Mouse (Mus musculus) kidney, postnatal 36 days (tissue): ENCODE measurements at regions not wholly inside any gene's neighbourhood (a gene's known extent, or its start where the extent isn't known, plus 50 kb on each side); places are given as distances from the start of the nearest gene placed in this dataset.
"Not testable (repeated sequence)": the region's sequence is repeated elsewhere in the genome, so short reads cannot be mapped to it uniquely, and the experiment has no call there.

Source experiments
- DNase-seq, 2 experiments: peaks; one replicate each; pipeline ENCODE4 v3.0.0; 2021 to 2022; ENCODE audit warnings: mixed read lengths in 2 of 2

- DNase-seq, result peak; percentile 31 to 38
These were observed 287.4 kb downstream of the 4933412E24Rik start for GRCm38 (mm10) chr15:59728817-59729560.

- peak; percentile 17 to 34 for DNase-seq
These were observed 288.2 kb downstream of the 4933412E24Rik start for GRCm38 (mm10) chr15:59728131-59728601.

- no peak for DNase-seq
These were observed 290.5 kb downstream of the 4933412E24Rik start for GRCm38 (mm10) chr15:59725881-59726280.

- no peak for DNase-seq
These were observed 293.6 kb downstream of the 4933412E24Rik start for GRCm38 (mm10) chr15:59722661-59723413.

- no peak for DNase-seq
These were observed 295.0 kb downstream of the 4933412E24Rik start for GRCm38 (mm10) chr15:59721420-59721819.

- DNase-seq, result no peak
These were observed 295.4 kb downstream of the 4933412E24Rik start for GRCm38 (mm10) chr15:59721018-59721417.

- no peak for DNase-seq
These were observed 296.3 kb downstream of the 4933412E24Rik start for GRCm38 (mm10) chr15:59720149-59720548.

GRCm38 (mm10) chr15:59719383-59720128 lies 296.9 kb downstream of the 4933412E24Rik start:
- not testable (repeated sequence) for DNase-seq

GRCm38 (mm10) chr15:59716872-59717271 lies 299.5 kb downstream of the 4933412E24Rik start:
- no peak for DNase-seq

- DNase-seq, result no peak
These were observed 300.5 kb downstream of the 4933412E24Rik start for GRCm38 (mm10) chr15:59715951-59716350.

- DNase-seq, result peak; percentile 52 to 58
These were observed 302.3 kb downstream of the 4933412E24Rik start for GRCm38 (mm10) chr15:59713965-59714739.

GRCm38 (mm10) chr15:59712077-59712752 lies 304.2 kb downstream of the 4933412E24Rik start:
- no peak for DNase-seq

- DNase-seq, result no peak
These were observed 306.5 kb downstream of the 4933412E24Rik start for GRCm38 (mm10) chr15:59709925-59710324.

GRCm38 (mm10) chr15:59708402-59708801 lies 308.0 kb downstream of the 4933412E24Rik start:
- no peak for DNase-seq

- DNase-seq, result no peak
These were observed 309.3 kb downstream of the 4933412E24Rik start for GRCm38 (mm10) chr15:59707081-59707480.
